Mouse (Mus musculus): ENCODE measurements around the gene Psap.

Gene Psap

DNA sequence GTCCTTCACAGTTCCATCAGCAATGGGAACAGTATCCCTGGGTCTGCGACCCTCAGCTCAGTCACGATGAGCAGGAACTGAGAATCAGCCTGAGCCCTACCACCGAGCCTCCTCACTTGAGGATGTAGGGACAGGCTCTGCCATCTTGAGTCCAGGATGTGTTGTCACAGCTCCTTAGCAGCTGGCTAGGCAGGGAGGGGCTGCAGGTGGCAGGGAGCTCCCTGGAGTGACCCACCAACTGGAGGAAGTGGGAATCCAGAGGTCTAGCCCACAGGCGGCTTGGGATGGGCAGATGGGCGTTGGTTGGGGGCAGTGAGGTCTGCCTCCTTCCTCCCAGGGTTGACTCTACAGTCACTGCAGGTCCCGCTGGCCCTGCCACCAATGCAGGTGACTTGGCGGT is 14.1 kb upstream of the Psap start:
- in situ Hi-C loops (cut with MboI, MseI) = no loop called here

DNA sequence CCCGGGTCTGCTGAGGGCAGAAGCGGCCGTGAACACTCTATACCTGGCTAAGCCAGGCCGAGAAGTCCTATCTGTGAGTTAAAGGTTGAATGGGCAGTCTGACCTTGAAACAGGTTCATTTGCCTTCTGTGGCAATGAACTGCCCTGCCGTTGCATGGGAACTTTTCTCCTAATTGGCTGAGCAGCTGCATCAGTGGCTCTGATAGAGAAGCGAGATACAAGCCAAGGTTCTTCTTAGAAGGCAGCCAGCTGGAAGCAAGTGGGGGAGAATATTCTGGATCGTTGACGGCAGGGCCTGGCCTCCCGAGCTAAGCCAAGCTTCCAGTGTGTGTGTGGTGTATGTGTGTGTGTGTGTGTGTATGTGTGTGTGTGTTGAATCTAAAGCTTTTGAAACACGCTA is 12.2 kb upstream of the Psap start:
- in situ Hi-C loops (cut with MboI, MseI) = loop anchor here (5.0 kb wide), 1 partner anchor 48 kb away; the partner anchor contains the start of gene Chst3

DNA sequence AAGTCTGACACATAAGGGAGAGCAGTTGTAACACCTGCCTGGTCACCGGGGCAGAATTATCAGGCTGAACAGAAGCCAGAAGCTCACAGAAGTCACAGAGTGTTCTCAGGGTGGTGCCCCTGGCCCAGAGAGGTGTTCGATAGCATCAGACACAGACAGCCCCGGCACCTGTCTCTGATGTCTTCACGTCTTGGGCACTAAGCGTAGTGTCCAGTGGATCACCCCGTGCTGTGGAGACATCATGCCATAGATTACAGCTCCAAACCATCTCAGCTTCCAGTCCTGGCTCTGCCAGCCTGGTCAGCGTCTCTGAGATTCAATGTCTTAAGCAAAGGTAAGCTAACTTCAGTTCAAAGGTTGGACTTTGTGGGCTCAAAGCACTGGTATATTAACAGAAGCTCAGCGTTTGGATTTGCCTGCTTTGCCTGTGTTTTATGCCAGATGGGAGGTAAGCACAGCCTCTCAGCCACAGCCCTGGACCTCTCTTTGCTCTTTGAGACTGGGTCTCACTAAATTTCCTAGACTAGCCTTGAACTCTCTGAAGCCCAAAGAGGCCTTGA is 10.5 kb upstream of the Psap start:
- in situ Hi-C loops (cut with MboI, MseI) = loop anchor here (5.0 kb wide), 1 partner anchor 50 kb away; the partner anchor contains the start of gene Chst3

DNA sequence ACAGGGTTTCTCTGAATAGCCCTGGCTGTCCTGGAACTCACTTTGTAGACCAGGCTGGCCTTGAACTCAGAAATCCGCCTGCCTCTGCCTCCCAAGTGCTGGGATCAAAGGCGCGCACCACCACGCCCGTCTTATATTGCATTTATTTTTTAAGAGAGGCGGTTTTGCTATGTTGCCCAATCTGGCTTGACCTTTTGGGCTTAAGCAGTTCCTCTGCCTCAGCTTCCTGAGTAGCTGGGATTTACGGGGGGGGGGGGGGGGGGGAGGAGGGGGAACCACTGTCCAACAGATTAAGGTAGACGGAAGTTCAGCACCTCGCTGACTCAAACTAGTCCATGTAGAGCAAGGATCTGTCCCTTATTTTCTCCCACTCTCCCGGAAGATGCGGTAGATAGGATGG is 8.7 kb upstream of the Psap start:
- in situ Hi-C loops (cut with MboI, MseI) = loop anchor here (5.0 kb wide), 1 partner anchor 51 kb away; the partner anchor contains the start of gene Chst3

DNA sequence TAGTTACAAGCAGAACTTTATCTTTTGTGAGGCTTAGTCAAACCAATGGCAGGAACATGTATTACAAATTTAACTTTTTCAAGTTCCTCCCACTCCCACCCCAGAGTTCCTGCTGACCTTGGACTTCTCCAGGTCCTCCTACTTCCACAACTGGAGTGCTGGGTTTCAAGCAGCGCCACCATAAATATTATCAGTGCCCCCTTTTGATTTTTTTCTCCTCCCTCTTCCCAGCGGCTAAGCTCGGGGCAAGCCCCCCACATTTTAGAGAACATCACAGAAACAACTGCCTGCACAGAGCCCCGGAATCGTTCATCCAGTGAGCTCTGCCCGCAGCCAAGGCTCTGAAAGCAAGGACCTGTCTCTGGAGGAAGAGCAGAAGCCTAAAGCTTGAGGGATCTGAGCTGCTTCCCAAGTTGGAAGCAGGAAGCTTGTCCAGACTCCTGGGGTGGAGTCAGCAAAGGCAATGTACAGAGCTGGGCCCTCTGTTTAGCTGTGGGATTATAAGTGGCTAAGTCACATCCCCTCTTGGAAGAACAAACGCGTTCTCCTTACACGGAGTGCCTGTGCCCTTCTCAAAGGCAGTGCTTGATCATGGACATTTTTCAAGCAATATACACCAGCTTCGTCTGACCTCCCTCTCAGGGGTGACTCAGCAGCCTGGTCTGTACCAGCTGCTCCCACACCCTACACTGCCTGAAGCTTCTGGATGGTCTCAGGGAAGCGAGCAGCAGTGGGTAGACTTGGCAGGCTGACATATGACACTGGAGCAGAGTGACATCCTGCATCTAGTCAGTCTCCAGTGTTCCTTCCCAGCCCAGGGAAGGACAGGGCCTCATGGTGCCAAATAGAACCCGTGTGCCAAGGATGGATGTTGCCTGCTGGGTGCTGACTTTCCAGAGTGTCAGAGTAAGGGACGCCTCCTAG is 8.0 kb upstream of the Psap start:
- in situ Hi-C loops (cut with MboI, MseI) = loop anchor here (5.0 kb wide), 1 partner anchor 52 kb away; the partner anchor contains the start of gene Chst3

DNA sequence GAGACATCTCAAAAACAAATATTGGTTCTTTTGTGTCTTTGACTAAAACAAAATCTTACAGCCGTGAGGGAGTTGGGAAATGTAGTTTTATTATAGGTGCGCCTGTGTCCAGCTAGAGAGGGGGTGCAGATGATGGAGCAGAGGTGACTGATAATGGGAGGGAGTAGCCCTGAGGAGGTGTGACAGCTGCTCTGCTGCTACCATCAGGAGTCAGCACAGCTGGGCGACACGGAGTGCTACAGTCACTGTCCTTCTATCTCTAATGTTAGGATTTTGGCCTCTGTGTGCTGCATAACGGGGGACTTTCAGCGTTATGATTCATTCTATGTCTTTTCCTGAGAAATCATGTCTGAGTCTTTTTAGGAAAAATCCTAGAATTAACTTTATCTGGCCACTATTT is 6.4 kb upstream of the Psap start:
- in situ Hi-C loops (cut with MboI, MseI) = no loop called here

DNA sequence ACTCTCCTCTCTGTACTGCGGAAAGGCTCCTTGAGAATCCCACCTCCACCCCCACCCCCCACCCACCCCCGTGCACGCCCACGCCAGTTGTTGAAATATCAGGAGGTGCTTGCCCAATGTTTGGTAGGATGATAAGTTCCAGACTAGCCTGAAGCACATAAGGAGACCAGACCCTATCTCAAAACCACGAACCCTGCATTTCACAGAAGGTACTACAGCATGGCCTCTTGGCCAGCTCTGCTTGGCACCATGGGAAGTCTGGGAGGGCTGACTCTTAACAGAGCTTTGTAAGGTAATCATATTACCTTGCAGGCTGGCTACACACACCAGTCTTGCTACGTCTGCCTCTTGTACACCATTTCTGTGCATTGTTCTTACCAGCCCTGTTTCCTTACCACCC is 5.2 kb upstream of the Psap start:
- in situ Hi-C loops (cut with MboI, MseI) = no loop called here

DNA sequence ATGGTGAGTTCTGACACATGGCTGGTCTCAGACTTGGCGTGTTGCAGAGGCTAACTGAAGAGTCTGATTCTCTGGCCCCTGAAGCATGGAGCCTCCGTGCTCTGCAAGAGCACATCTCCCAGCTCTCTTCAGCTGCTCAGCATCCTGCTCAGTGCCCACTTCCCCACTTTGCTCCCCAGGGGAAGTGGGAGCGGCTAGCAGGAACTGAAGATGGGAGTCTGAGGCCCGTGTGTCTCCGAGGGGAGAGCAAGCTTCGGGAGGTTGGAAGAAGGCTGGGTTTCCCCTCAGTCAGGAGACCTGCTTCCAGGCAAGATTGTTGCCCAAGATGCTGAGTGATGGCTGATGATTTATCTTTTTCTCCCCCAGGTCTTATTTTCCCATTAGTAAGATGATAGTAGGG is 4.0 kb upstream of the Psap start:
- in situ Hi-C loops (cut with MboI, MseI) = no loop called here

DNA sequence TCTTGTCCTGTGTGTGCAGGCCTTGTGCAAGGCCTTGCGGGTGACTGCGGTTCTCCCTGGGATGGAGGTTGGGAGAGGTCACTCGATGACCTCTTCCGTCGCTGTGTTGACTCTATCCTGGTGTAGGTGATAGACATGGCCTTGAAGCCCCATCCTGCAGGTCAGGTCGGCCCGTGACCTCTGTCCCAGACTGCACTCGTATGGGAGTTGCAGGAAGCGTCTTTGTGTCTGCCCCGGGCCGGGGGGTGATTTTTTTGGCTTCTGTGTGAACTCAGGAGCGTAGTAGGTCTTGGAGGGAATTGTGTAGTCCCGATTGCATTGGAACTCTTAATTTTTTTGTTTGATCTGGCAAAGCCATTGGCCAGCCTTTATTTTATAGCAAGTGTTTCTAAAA is 576 bp downstream of the Psap start:
- in situ Hi-C loops (cut with MboI, MseI) = no loop called here

DNA sequence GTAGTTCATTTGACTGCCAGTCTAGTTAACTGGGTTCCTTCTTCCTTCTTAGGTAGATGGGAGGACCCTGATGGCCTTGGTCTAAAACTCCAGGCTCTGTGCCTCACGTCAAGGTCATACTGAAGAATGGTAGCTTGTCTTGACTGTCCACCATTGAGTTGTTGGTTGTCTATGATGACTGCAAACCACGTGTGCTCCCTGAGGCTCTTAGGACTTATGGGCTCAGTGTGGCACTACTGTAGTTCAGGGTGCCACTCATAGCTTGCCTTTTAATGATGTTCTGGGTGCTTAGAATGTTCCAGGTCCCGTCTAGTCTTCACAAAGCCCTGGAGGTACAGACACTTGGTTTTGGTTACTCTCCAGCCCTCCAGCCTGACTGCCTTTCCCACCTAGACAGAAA is 1.4 kb downstream of the Psap start:
- in situ Hi-C loops (cut with MboI, MseI) = no loop called here

DNA sequence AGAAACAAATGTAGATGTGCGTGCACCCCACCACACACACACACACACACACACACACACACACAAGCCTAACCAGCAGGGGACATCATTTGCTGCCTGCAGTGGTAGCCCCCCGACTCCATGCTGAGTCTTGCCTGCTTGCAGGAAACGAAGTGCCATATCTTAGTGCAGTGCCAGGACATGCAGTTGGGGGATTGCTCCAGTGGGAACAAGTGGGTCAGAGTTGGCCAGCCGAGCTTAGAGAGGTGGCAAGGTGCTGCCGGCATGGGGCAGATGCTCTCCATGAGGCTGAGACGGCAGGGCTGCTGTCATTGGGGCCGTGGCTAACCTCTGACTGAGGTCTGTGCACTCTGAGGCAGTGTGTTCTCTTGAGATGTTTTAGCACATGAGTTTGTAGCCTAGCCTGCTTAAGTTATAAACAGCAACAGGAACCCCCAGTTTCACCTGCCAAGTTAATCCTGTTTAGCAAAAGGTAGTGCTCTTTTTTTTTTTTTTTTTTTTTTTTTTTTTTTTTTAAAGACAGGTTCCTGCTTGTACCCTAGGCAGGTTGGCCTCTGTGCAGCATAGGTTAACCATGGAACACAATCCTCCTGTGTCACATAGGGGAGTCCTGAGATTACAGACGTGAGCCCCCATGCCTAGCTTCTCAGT is 2.0 kb downstream of the Psap start:
- in situ Hi-C loops (cut with MboI, MseI) = no loop called here

DNA sequence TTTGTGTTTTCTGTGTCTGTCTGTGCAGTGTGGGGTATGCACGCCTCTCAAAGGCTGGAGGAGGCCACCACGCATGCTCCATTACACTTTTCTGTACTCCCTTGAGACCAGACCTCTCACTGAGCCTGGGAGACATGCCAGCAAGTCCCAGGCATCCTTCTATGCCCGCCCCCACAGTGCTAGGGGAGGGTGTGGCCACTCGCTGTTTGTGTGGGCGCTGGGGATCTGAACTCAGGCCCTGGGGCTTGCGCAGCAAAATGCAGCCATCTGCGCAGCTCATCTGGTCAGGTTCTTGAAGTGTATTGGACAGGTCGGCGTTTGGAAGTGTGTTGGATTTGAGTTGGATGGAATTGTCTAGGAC is 2.5 kb downstream of the Psap start:
- in situ Hi-C loops (cut with MboI, MseI) = no loop called here

DNA sequence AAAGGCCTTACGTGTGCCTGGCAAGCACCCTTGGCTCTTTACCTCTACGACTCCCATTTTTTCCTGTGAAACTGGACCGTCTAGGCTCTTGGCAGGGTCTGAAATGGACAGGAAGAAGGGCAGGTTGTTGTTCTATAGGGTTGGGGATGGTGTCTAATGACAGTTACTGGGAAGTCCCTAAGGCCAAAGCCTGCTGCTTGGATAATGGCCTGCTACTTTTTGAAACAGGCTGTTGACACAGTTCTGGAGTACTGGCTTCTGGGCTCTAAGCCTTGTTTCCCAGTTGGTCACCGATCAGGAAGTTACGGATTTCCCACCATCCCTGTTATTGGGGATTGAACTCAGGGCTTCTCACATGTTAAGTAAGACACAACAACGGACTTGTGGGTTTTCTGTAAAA is 2.9 kb downstream of the Psap start:
- in situ Hi-C loops (cut with MboI, MseI) = no loop called here

DNA sequence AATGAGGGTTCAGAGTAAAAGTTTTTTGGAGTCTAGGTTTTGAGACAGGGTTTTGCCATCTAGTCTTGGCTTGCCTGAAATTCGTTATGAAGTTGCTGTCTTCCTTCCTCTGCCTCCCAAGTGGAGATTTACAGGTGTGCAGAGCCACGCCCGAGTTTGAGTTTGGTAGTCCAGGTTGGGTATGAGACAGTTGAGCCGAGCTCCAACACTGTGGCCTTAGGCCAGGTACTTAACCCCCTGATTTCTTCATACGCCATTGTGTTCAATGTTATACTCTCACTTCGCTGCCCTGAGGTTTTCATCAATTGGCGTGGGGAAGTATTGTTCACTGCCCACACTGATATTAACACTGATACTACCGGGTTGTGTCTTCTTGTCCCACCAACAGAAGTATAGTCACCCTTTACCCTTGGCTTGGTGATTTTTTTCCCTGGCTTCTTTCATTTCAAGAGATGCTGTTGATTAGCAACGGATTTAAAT is 4.2 kb downstream of the Psap start:
- in situ Hi-C loops (cut with MboI, MseI) = no loop called here

DNA sequence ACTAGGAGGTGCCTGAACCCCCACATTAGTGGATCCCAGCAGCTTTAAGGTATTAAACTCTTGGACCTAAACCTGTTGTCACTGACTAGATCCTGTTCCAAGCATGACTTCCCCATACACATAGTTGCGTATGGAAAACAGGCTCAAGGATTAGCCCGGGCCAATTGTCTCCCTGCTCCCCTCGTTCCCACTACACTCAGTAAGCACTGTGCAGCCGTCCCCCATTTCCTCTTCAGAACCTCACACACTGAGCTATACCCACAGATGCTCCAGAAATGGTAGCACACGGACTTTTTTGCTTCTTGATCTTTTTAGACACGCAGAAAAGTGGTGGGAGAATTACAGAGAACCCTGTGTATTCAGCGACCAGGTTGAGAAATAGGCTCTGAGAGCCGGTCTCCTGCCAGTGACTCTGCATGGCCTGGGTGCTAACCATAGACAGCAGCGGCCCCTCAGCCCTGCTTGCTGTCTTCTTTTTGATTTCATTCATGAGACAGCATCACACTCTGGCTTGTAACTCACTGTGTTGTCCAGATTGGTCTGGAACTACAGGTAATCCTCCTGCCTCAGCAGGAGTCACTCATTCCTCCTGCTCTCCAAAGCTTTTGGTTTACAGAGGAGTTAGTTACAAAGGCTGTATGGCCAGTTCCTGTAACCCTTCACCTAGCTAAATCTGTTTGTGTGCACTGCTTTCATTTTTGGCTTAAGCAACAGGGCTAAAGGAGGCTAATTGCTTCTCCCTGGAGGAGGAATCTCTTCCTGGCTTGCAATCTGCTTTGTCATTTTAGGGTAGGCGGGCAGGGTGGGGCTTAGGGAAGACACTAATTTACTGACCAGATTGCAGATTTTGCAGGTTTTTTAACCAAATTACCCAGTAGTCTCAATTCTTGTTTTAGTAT is 4.9 kb downstream of the Psap start:
- in situ Hi-C loops (cut with MboI, MseI) = no loop called here

DNA sequence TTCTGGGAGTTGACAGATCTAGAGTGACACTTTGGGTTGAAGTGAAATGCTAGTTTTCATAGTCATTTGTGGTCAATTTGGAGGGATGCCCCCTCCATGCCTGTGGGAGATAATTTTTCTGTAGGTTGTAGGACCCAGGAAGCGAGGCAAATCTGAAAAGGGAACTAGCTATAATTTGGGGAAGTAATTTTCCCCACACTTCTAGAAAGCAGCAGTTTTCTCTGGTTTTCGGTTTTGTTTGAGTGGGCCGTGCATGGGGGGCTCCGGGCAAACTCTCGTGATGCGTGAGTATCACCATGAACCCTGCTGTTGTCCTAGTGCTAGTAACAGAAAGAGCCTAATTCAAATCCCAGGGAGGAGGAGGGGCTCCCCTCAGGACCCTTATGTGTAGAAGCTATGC is 6.8 kb downstream of the Psap start:
- in situ Hi-C loops (cut with MboI, MseI) = no loop called here

DNA sequence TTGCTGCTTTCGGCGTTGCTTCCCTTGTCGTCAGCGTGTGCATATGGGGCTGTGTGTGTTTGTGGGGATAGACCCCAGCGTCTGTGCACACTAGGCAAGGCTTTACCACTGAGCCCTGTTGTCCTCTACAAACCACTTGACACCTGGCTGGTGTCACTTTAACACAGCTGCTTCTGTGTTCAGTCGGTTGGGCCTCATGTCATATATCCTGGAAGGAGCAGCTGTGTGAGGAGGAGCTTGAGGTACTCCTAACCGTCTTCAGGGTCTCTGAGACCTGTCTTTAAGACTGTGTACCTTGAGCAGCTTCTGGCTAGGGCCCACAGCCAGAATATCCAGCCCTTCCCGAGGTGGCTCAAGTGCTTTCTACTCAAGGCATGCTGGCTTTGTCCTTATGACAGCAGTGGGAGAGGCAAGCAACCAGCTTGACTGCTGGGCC is 7.3 kb downstream of the Psap start:
- in situ Hi-C loops (cut with MboI, MseI) = no loop called here

DNA sequence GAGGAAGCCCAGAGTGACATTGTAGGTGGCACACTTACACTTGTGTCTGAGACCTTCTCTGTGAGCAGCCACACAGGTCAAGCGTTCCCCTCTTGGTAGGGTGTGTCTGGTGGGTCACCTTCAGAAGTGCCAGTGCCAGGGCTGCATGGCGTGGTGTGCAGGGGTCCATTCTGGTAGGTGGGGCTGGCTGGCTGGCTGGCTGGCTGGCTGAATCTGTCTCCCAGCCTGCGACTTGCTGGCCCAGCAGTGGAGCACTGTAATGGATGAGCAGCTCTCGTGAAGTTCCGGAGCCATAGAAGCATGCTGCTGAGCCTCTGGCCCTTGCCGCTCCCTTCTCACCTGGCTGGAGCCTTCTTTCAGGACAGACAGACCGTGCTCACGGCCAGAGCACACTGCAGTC is 7.8 kb downstream of the Psap start:
- in situ Hi-C loops (cut with MboI, MseI) = no loop called here

DNA sequence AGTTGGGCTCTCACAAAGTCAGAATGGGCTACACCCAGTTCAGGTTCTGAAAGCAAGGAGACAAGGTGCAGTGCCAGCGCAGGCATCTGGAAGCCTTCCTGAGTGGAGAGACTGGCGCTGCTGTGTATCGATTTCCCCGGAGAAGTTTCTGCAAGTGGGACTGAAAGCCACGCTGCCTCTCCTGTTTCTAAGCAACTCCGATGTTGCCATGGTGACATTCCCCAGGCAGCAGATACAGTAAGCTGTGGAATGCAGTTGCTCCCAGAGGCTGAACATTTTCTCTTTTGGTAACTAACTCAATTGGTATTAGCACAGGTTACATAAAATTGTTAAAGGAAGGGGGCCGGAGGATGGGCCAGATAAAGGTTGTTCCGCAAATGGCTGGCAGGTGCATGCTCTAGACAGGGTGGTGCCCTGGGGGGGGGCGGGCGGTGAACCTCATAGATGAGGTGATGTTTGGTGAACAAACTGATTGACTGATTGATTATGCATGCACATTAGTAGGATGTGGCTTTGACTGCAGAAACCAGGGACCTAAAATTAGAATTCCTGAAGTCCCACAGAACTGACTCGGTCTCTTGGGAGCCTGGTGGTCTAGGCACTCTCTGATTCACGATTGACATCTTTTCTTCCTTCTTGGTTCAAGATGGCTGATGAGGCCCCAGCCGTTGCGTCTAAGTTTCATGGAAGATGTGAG is 8.4 kb downstream of the Psap start:
- in situ Hi-C loops (cut with MboI, MseI) = no loop called here

DNA sequence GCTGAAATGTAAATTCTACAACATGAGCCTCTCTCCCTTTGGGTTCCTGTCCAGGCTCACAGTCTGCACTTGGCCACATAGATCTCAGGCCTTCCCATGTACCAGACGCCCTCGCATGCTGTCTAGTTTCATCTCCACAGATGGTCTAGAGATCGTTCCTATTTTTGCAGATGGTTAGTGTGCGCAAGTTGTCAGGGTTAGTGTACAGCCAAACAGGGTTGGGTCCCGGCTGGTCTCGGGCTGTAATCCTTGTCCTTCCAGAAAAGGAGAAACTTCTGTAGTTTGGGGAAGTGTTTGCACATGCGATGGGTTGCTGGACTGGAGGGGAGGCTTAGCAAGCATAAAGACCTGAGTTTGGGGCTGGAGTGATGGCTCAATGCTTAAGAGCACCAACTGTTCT is 9.1 kb downstream of the Psap start:
- in situ Hi-C loops (cut with MboI, MseI) = no loop called here

DNA sequence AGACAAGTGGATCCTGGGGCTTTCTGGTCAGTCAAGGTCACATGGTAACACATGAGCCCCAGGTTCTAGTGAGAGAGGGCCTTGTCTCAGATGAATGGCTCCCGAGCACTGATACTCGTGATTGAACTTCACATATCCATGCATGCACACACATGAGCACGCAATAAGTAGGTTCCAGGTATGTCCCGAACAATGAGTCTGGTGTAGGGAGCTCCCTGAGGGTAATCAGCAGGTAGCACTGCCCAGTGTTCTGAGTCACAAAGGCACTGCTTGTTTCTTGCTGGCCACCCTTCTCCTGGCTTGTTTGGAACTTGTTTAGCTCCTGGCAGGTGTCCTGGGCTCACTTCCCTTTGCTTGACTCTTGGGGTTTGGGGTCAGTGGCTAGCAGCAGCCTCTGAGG is 9.7 kb downstream of the Psap start:
- in situ Hi-C loops (cut with MboI, MseI) = no loop called here
